11 mouse cellular contexts compared by ENCODE assay signal in the genomic region with DNA sequence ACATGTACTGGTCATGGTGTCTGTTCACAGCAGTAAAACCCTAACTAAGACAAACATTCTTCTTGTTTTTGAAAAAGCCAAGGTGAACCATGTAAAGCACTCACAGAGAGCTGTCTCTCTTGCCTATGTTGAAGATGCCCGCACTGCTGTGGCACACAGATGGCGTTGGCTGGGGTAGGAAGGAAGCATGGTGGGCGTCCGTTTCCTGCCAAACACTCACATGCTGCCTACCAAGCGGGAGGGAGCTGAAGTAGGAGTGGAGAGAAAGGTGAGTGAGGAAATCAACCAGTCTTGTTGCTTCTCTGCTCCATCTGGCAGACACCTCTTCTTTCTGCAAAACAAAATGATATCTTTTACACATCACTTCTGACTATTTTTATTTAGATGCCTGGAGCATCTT.
DNase-seq lines count a peak whose midpoint lies in the region; ATAC-seq and TF ChIP-seq lines count a peak whose summit lies in the region.
"Had no signal": no experiment of that assay in that cellular context is flagged by ENCODE, and none has a peak within 500 bp of the region (broad histone marks: within the 10 kb centered on the region; RNA-seq: fewer than 3 reads in every experiment).

No protein-coding gene starts in this region.

- ATAC-seq in liver, postnatal 0 days = no peak
- ATAC-seq: lung, postnatal 0 days had no signal

- H3K4me2 ChIP-seq in liver, postnatal 0 days (ENCODE audit: low read depth, low read length) = no peak overlapping the region
- H3K4me2 ChIP-seq: neural tube, embryonic 12.5 days had no signal

- peak; percentile 33 to 59 for DNase-seq in left cerebral cortex, adult 18-20 months (ENCODE audit: low spot score in 2 of 2)
- no peak for DNase-seq in left cerebral cortex, adult 11 months (ENCODE audit: low spot score)
- DNase-seq in cerebellum, adult 8-10 months = peak; percentile 72
- peak; percentile 38 to 40 for DNase-seq in layer of hippocampus, postnatal 10 days (ENCODE audit: low spot score in 2 of 2)
- DNase-seq in thymus, adult 2 months = peak; percentile 74
- no peak for DNase-seq in liver
- no peak for DNase-seq in liver, postnatal 0 days
- no peak for DNase-seq in kidney, postnatal 25 days
- DNase-seq: embryo, embryonic 11 days had no signal

- H3K4me1 ChIP-seq in thymus, adult 2 months (replicated peaks; ENCODE audit: control insufficient read depth, insufficient read depth, low read length) = peaks cover 11% of the 10 kb centered on the region
- no peaks in the 10 kb centered on the region for H3K4me1 ChIP-seq in liver, postnatal 0 days (ENCODE audit: insufficient read depth)
- H3K4me1 ChIP-seq: neural tube, embryonic 12.5 days had no signal

- TF ChIP-seq CTCF in thymus, adult 2 months (IDR thresholded peaks at IDR 0.05; ENCODE audit: borderline replicate concordance, control insufficient read depth, extremely low read depth, insufficient read depth, low read length, poor library complexity) = no peak
- TF ChIP-seq CTCF in liver, postnatal 0 days (IDR thresholded peaks at IDR 0.05; ENCODE audit: low read depth) = no peak

- no peaks in the 10 kb centered on the region for H3K9me3 ChIP-seq in liver, postnatal 0 days (ENCODE audit: low read length)
- H3K9me3 ChIP-seq: neural tube, embryonic 12.5 days had no signal

- TF ChIP-seq EP300 in liver, postnatal 0 days (IDR thresholded peaks at IDR 0.05; ENCODE audit: low read depth) = no peak

- H3K36me3 ChIP-seq in thymus, adult 2 months (ENCODE audit: control insufficient read depth, insufficient read depth, low read length) = no peaks in the 10 kb centered on the region
- no peaks in the 10 kb centered on the region for H3K36me3 ChIP-seq in liver, postnatal 0 days (replicated peaks; ENCODE audit: insufficient read depth, low read length)
- H3K36me3 ChIP-seq: neural tube, embryonic 12.5 days had no signal

- no peak for TF ChIP-seq POLR2A in thymus, adult 2 months (IDR thresholded peaks at IDR 0.05; ENCODE audit: control insufficient read depth, extremely low read depth, insufficient read depth, low read length, poor library complexity)

- H3K27ac ChIP-seq in thymus, adult 2 months (ENCODE audit: control insufficient read depth, insufficient read depth, low read length) = 0 out of 2 replicates have a peak overlapping the region, but pooled peaks have one; percentile 11
- H3K27ac ChIP-seq in liver, postnatal 0 days (ENCODE audit: low read depth) = no peak overlapping the region
- H3K27ac ChIP-seq: neural tube, embryonic 12.5 days had no signal

- WGBS in thymus, adult 2 months = 4% methylated on average over 5 of the region's 5 CpGs
- 40% methylated on average over 5 of the region's 5 CpGs for WGBS in liver, postnatal 0 days (ENCODE audit: insufficient replicate concordance)

- H3K27me3 ChIP-seq in thymus, adult 2 months (ENCODE audit: control insufficient read depth, insufficient read depth, low read length) = no peaks in the 10 kb centered on the region
- no peaks in the 10 kb centered on the region for H3K27me3 ChIP-seq in liver, postnatal 0 days (ENCODE audit: insufficient read depth, low read length)
- H3K27me3 ChIP-seq: neural tube, embryonic 12.5 days had no signal

- H3K4me3 ChIP-seq in thymus, adult 2 months (ENCODE audit: control insufficient read depth, insufficient read depth, low read length) = no peak overlapping the region
- H3K4me3 ChIP-seq in liver, postnatal 0 days (ENCODE audit: low read depth, low read length) = no peak overlapping the region
- H3K4me3 ChIP-seq: neural tube, embryonic 12.5 days had no signal

- H3K9ac ChIP-seq in liver, postnatal 0 days (replicated peaks) = no peak overlapping the region
- H3K9ac ChIP-seq: neural tube, embryonic 12.5 days had no signal

Comparison
In these comparisons a context has a peak if more than half of its experiments do, and no peak if none do; other contexts are left out.
1. DNase-seq: peak in left cerebral cortex, adult 18-20 months (2 of 2), cerebellum, adult 8-10 months (single experiment), layer of hippocampus, postnatal 10 days (2 of 2) and thymus, adult 2 months (single experiment); none in left cerebral cortex, adult 11 months (single experiment), liver (single experiment), liver, postnatal 0 days (single experiment) and kidney, postnatal 25 days (0 of 2).